Mouse (Mus musculus) forebrain, embryonic 15.5 days (tissue): Measurements from ENCODE around the gene Itga2b. TPM values are rescaled to one million over a fixed set of nuclear protein-coding genes. Genes with fewer than 3 reads are reported as not detected.

Experiments used
- ATAC-seq: fragments of 200-750 bp; cut with Nextera tagmentation; replicated peaks from 2 replicates; pipeline ENCODE4 v1.8.0; 2017; ENCODE audit warnings: mild to moderate bottlenecking, moderate TSS enrichment, moderate library complexity
- H3K27ac ChIP-seq: fragments of 300-500 bp; sonication (generic); replicated peaks from 2 replicates; pipeline ENCODE4 v1.5.1; 2015; ENCODE audit warnings: mild to moderate bottlenecking, inconsistent platforms
- H3K27me3 ChIP-seq: fragments of 300-500 bp; sonication (generic); 2 replicates; pipeline ENCODE4 v1.6.1; 2015; ENCODE audit warnings: inconsistent platforms
- H3K36me3 ChIP-seq: fragments of 300-500 bp; sonication (generic); 2 replicates; pipeline ENCODE4 v1.6.1; 2015; ENCODE audit warnings: mild to moderate bottlenecking, inconsistent platforms
- H3K4me1 ChIP-seq: fragments of 300-500 bp; sonication (generic); 2 replicates; pipeline ENCODE4 v1.6.1; 2015; ENCODE audit warnings: inconsistent platforms
- H3K4me2 ChIP-seq: fragments of 300-500 bp; sonication (generic); replicated peaks from 2 replicates; pipeline ENCODE4 v1.6.1; 2015; ENCODE audit warnings: mild to moderate bottlenecking, inconsistent platforms
- H3K4me3 ChIP-seq: fragments of 300-500 bp; sonication (generic); 2 replicates; pipeline ENCODE4 v1.5.1; 2015; ENCODE audit warnings: mild to moderate bottlenecking, inconsistent platforms
- H3K9ac ChIP-seq: fragments of 300-500 bp; sonication (generic); replicated peaks from 2 replicates; pipeline ENCODE4 v1.6.1; 2015; ENCODE audit warnings: mild to moderate bottlenecking, inconsistent platforms
- H3K9me3 ChIP-seq: fragments of 300-500 bp; sonication (generic); 2 replicates; pipeline ENCODE4 v1.6.1; 2016; ENCODE audit warnings: inconsistent platforms
- WGBS: fragments of 180-500 bp; shearing (Covaris S2); methylation state at CpG from one replicate; pipeline ENCODE4 v1.1.7; 2015; ENCODE audit warnings: mixed read lengths; 5-methylcytosine and 5-hydroxymethylcytosine counted together
- microRNA-seq: library from miRNA; unstranded; fragments of <30 nt; microRNA quantifications from one replicate; pipeline ENCODE4, GENCODE M21; 2016
- polyA plus RNA-seq: library from polyadenylated mRNA; unstranded; fragments of >200 nt; fragmentation: Nextera tagmentation; extraction: Ambion mirVana; gene quantifications from 2 replicates; pipeline ENCODE4 v1.2.1, GENCODE M21; 2015

Gene Itga2b
- polyA plus RNA-seq, 1 experiment from 2014 or later, result 4.0 TPM

GRCm38 (mm10) chr11:102405544-102406285, 64.2 kb downstream of the Itga2b start:
- H3K27ac ChIP-seq, result no peak overlapping the region
- H3K4me2 ChIP-seq, result peak overlapping the region; percentile 96; the same call in 1 of the 2 replicates
- H3K27me3 ChIP-seq, result no peaks in the 10 kb centered on the region
- peak overlapping the region; percentile 89 for H3K4me3 ChIP-seq
- no peaks in the 10 kb centered on the region for H3K9me3 ChIP-seq
- H3K9ac ChIP-seq, result 0 out of 2 replicates have a peak overlapping the region, but pooled peaks have one; percentile 89
- H3K36me3 ChIP-seq, result peaks cover 38% of the 10 kb centered on the region
- ATAC-seq, result no peak
- 87% methylated on average over 11 of the region's 11 CpGs for WGBS
- peaks cover 39% of the 10 kb centered on the region for H3K4me1 ChIP-seq

GRCm38 (mm10) chr11:102404161-102405010, 65.5 kb downstream of the Itga2b start:
- H3K27ac ChIP-seq, result no peak overlapping the region
- no peak overlapping the region for H3K4me3 ChIP-seq
- peaks cover 51% of the 10 kb centered on the region for H3K36me3 ChIP-seq
- ATAC-seq, result no peak
- WGBS, result 88% methylated on average over 18 of the region's 18 CpGs
- H3K27me3 ChIP-seq, result 0 out of 2 replicates have a peak, but pooled peaks cover 5% of the 10 kb centered on the region
- no peaks in the 10 kb centered on the region for H3K9me3 ChIP-seq
- H3K4me2 ChIP-seq, result no peak overlapping the region
- peaks cover 46% of the 10 kb centered on the region for H3K4me1 ChIP-seq
- no peak overlapping the region for H3K9ac ChIP-seq

GRCm38 (mm10) chr11:102403657-102404056, 66.3 kb downstream of the Itga2b start:
- peaks cover 57% of the 10 kb centered on the region for H3K36me3 ChIP-seq
- no peak for ATAC-seq
- H3K4me3 ChIP-seq, result no peak overlapping the region
- 0 out of 2 replicates have a peak, but pooled peaks cover 6% of the 10 kb centered on the region for H3K27me3 ChIP-seq
- no peaks in the 10 kb centered on the region for H3K9me3 ChIP-seq
- H3K4me2 ChIP-seq, result no peak overlapping the region
- no peak overlapping the region for H3K9ac ChIP-seq
- WGBS, result 94% methylated on average over 11 of the region's 11 CpGs
- H3K27ac ChIP-seq, result no peak overlapping the region
- peaks cover 45% of the 10 kb centered on the region for H3K4me1 ChIP-seq

Small RNAs within 50 kb of the gene (microRNA-seq; reads per million reads assigned to microRNA genes)
- not detected for gene Mir6930

Other genes starting within 250 kb of the Itga2b start
- 127 and 129 TPM in 2 replicates for gene Hdac5, start 240.0 kb downstream of the Itga2b start, polyA plus RNA-seq
- 5.6 and 7.0 TPM in 2 replicates for gene BC030867, start 221.2 kb downstream of the Itga2b start, polyA plus RNA-seq
- not detected in 2 replicates for gene Asb16, start 201.4 kb downstream of the Itga2b start, polyA plus RNA-seq
- gene Tmub2, start 185.2 kb downstream of the Itga2b start, polyA plus RNA-seq, result 73.1 and 73.4 TPM in 2 replicates
- gene Atxn7l3, start 173.5 kb downstream of the Itga2b start, polyA plus RNA-seq, result 27.6 and 29.5 TPM in 2 replicates
- gene Ubtf, start 150.4 kb downstream of the Itga2b start, polyA plus RNA-seq, result 105 and 107 TPM in 2 replicates
- 1.9 and 2.6 TPM in 2 replicates for gene Slc4a1, start 103.9 kb downstream of the Itga2b start, polyA plus RNA-seq
- gene Rundc3a, start 76.7 kb downstream of the Itga2b start, polyA plus RNA-seq, result 149 and 150 TPM in 2 replicates
- gene Slc25a39, start 62.2 kb downstream of the Itga2b start, polyA plus RNA-seq, result 144 TPM in 2 replicates
- 61.8 and 62.0 TPM in 2 replicates for gene Grn, start 39.8 kb downstream of the Itga2b start, polyA plus RNA-seq
- gene Fam171a2, start 22.4 kb downstream of the Itga2b start, polyA plus RNA-seq, result 22.5 and 24.3 TPM in 2 replicates
- gene Gpatch8, start 86.3 kb upstream of the Itga2b start, polyA plus RNA-seq, result 77.6 and 80.8 TPM in 2 replicates
- gene Gm11627, start 109.3 kb upstream of the Itga2b start, polyA plus RNA-seq, result 8.2 and 10.1 TPM in 2 replicates
- 18.4 and 20.3 TPM in 2 replicates for gene Fzd2, start 134.3 kb upstream of the Itga2b start, polyA plus RNA-seq
- 0.08 and 0.10 TPM in 2 replicates for gene Meioc, start 193.6 kb upstream of the Itga2b start, polyA plus RNA-seq
- gene Ccdc43, start 227.7 kb upstream of the Itga2b start, polyA plus RNA-seq, result 44.9 and 48.3 TPM in 2 replicates